Mouse (Mus musculus): ENCODE measurements around the gene Fyttd1.
"Not testable (repeated sequence)": the region's sequence is repeated elsewhere in the genome, so short reads cannot be mapped to it uniquely, and the experiment has no call there.

Gene Fyttd1

GRCm38 (mm10) chr16:32878972-32879926 is 1.9 kb downstream of the Fyttd1 start:
- no peak for DNase-seq (ENCODE audit: low spot score in 2 of 2)

- DNase-seq (ENCODE audit: low spot score in 2 of 2), result no peak
Measured at GRCm38 (mm10) chr16:32881538-32881937, 4.2 kb downstream of the Fyttd1 start.

GRCm38 (mm10) chr16:32887996-32888395 is 10.7 kb downstream of the Fyttd1 start:
- DNase-seq (ENCODE audit: low spot score in 2 of 2), result no peak

GRCm38 (mm10) chr16:32889881-32890280 is 12.6 kb downstream of the Fyttd1 start:
- DNase-seq (ENCODE audit: low spot score in 2 of 2), result no peak

GRCm38 (mm10) chr16:32896126-32896525 is 18.8 kb downstream of the Fyttd1 start:
- DNase-seq (ENCODE audit: low spot score in 2 of 2), result no peak

GRCm38 (mm10) chr16:32901360-32902050 is 24.2 kb downstream of the Fyttd1 start:
- no peak for DNase-seq (ENCODE audit: low spot score in 2 of 2)

GRCm38 (mm10) chr16:32902051-32902428 is 24.7 kb downstream of the Fyttd1 start:
- DNase-seq (ENCODE audit: low spot score in 2 of 2), result no peak

- no peak for DNase-seq (ENCODE audit: low spot score in 2 of 2)
Measured at GRCm38 (mm10) chr16:32906186-32906585, 28.9 kb downstream of the Fyttd1 start.

GRCm38 (mm10) chr16:32906727-32907126 is 29.4 kb downstream of the Fyttd1 start:
- DNase-seq (ENCODE audit: low spot score in 2 of 2), result no peak

GRCm38 (mm10) chr16:32913212-32913611 is 35.9 kb downstream of the Fyttd1 start:
- no peak for DNase-seq (ENCODE audit: low spot score in 2 of 2)

- DNase-seq (ENCODE audit: low spot score in 2 of 2), result peak; percentile 78 to 85
Measured at GRCm38 (mm10) chr16:32913937-32914881, 36.9 kb downstream of the Fyttd1 start, which contains the start of gene Lrch3. Gene Lrch3, plus strand, starts transcription at chr16:32914100.

GRCm38 (mm10) chr16:32915292-32916068 is 38.2 kb downstream of the Fyttd1 start:
- no peak for DNase-seq (ENCODE audit: low spot score in 2 of 2)

- not testable (repeated sequence) for DNase-seq (ENCODE audit: low spot score in 2 of 2)
Measured at GRCm38 (mm10) chr16:32926629-32927028, 49.3 kb downstream of the Fyttd1 start.

- no peak for DNase-seq (ENCODE audit: low spot score in 2 of 2)
Measured at GRCm38 (mm10) chr16:32927044-32927443, 49.7 kb downstream of the Fyttd1 start.

- DNase-seq (ENCODE audit: low spot score in 2 of 2), result no peak
Measured at GRCm38 (mm10) chr16:32929918-32930317, 52.6 kb downstream of the Fyttd1 start.

GRCm38 (mm10) chr16:32934470-32934869 is 57.2 kb downstream of the Fyttd1 start:
- DNase-seq (ENCODE audit: low spot score in 2 of 2), result peak in 1 of 2 experiments; percentile 38

GRCm38 (mm10) chr16:32935088-32935487 is 57.8 kb downstream of the Fyttd1 start:
- DNase-seq (ENCODE audit: low spot score in 2 of 2), result no peak

GRCm38 (mm10) chr16:32937358-32937757 is 60.1 kb downstream of the Fyttd1 start:
- no peak for DNase-seq (ENCODE audit: low spot score in 2 of 2)

GRCm38 (mm10) chr16:32939301-32939700 is 62.0 kb downstream of the Fyttd1 start:
- peak; percentile 56 to 68 for DNase-seq (ENCODE audit: low spot score in 2 of 2)

GRCm38 (mm10) chr16:32939716-32940115 is 62.4 kb downstream of the Fyttd1 start:
- DNase-seq (ENCODE audit: low spot score in 2 of 2), result not testable (repeated sequence)

- DNase-seq (ENCODE audit: low spot score in 2 of 2), result not testable (repeated sequence)
Measured at GRCm38 (mm10) chr16:32941226-32941625, 63.9 kb downstream of the Fyttd1 start.

All from right cerebral cortex, postnatal 36 days (tissue).